Mouse (Mus musculus): ENCODE results near the gene Zdhhc12.

Gene Zdhhc12

GRCm38 (mm10) chr2:30106364-30106763, 12.9 kb upstream of the Zdhhc12 start:
- DNase-seq (ENCODE audit: extremely low spot score, low read depth, low spot score) = no peak

- DNase-seq (ENCODE audit: extremely low spot score, low read depth, low spot score) = no peak
These were observed 6.8 kb upstream of the Zdhhc12 start for GRCm38 (mm10) chr2:30100214-30100613.

- DNase-seq (ENCODE audit: extremely low spot score, low read depth, low spot score) = no peak
These were observed 2.6 kb upstream of the Zdhhc12 start for GRCm38 (mm10) chr2:30095882-30096527.

GRCm38 (mm10) chr2:30094208-30094588, 750 bp upstream of the Zdhhc12 start:
- DNase-seq (ENCODE audit: extremely low spot score, low read depth, low spot score) = no peak

GRCm38 (mm10) chr2:30092280-30092918, 1.0 kb downstream of the Zdhhc12 start:
- no peak for DNase-seq (ENCODE audit: extremely low spot score, low read depth, low spot score)

GRCm38 (mm10) chr2:30091521-30091920, 1.9 kb downstream of the Zdhhc12 start:
- DNase-seq (ENCODE audit: extremely low spot score, low read depth, low spot score) = no peak

- no peak for DNase-seq (ENCODE audit: extremely low spot score, low read depth, low spot score)
These were observed 6.1 kb downstream of the Zdhhc12 start for GRCm38 (mm10) chr2:30087310-30087709.

- DNase-seq (ENCODE audit: extremely low spot score, low read depth, low spot score) = no peak
These were observed 8.8 kb downstream of the Zdhhc12 start for GRCm38 (mm10) chr2:30084632-30085031.

GRCm38 (mm10) chr2:30084113-30084512, 9.3 kb downstream of the Zdhhc12 start:
- DNase-seq (ENCODE audit: extremely low spot score, low read depth, low spot score) = no peak

- no peak for DNase-seq (ENCODE audit: extremely low spot score, low read depth, low spot score)
These were observed 13.2 kb downstream of the Zdhhc12 start for GRCm38 (mm10) chr2:30080181-30080800.

GRCm38 (mm10) chr2:30078760-30079159, 14.7 kb downstream of the Zdhhc12 start:
- no peak for DNase-seq (ENCODE audit: extremely low spot score, low read depth, low spot score)

GRCm38 (mm10) chr2:30078349-30078712, 15.1 kb downstream of the Zdhhc12 start:
- no peak for DNase-seq (ENCODE audit: extremely low spot score, low read depth, low spot score)

- DNase-seq (ENCODE audit: extremely low spot score, low read depth, low spot score) = no peak
These were observed 15.7 kb downstream of the Zdhhc12 start, which contains the start of gene Pkn3 for GRCm38 (mm10) chr2:30077502-30078348. Gene Pkn3, plus strand, starts transcription at chr2:30077684.

GRCm38 (mm10) chr2:30076959-30077358, 16.5 kb downstream of the Zdhhc12 start:
- DNase-seq (ENCODE audit: extremely low spot score, low read depth, low spot score) = no peak

- no peak for DNase-seq (ENCODE audit: extremely low spot score, low read depth, low spot score)
These were observed 17.0 kb downstream of the Zdhhc12 start for GRCm38 (mm10) chr2:30076439-30076838.

GRCm38 (mm10) chr2:30075625-30076024, 17.8 kb downstream of the Zdhhc12 start:
- DNase-seq (ENCODE audit: extremely low spot score, low read depth, low spot score) = no peak

GRCm38 (mm10) chr2:30073285-30073684, 20.2 kb downstream of the Zdhhc12 start:
- no peak for DNase-seq (ENCODE audit: extremely low spot score, low read depth, low spot score)

- no peak for DNase-seq (ENCODE audit: extremely low spot score, low read depth, low spot score)
These were observed 20.6 kb downstream of the Zdhhc12 start for GRCm38 (mm10) chr2:30072875-30073274.

- no peak for DNase-seq (ENCODE audit: extremely low spot score, low read depth, low spot score)
These were observed 25.5 kb downstream of the Zdhhc12 start for GRCm38 (mm10) chr2:30067962-30068361.

- DNase-seq (ENCODE audit: extremely low spot score, low read depth, low spot score) = no peak
These were observed 26.2 kb downstream of the Zdhhc12 start for GRCm38 (mm10) chr2:30067031-30067888.
